Mouse (Mus musculus): ENCODE data around the gene Tmem259. TPM values are rescaled to one million over a fixed set of nuclear protein-coding genes. Genes with fewer than 3 reads are reported as not detected.

The Tmem259 gene
- total RNA-seq, 2 experiments from 2014 or later: 125 to 131 TPM

DNA sequence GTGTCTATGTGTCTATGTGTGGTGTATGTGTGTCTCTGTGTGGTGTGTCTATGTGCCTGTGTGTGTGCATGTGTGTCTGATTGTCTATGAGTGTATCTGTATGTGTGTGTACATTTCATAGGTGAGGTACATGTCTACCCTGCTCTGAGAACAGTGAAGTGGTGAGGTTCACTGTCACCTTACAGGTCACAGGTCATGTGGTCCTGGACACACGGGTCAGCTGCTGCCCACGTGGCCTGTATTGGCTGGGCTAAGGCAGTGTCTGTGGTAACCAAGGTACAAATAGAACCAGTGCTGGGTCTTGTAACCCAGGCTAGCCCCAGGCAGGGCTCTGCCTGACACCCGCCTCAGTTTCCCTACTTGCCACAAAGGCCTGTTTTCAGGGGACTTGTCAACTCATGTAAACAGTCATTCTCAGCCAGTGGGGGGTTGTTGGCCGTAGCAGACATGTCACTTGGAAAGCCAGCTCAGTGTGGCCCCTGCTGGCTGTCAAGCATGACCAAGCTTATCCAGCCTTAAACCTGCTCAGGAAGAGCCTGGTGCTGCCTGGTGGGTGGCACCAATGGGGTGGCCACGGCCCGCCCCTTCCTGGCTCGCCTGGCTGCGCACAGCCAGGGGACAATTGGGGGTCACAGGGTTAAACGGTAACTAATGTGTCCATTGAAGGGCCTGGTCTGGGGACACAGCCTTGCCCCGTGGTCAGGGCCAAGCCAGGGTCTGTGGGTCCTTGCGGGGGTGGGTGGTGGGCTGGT, 46.2 kb downstream of the Tmem259 start:
- no peak for DNase-seq (ENCODE audit: extremely low spot score in 1 of 2, low spot score in 1 of 2)

DNA sequence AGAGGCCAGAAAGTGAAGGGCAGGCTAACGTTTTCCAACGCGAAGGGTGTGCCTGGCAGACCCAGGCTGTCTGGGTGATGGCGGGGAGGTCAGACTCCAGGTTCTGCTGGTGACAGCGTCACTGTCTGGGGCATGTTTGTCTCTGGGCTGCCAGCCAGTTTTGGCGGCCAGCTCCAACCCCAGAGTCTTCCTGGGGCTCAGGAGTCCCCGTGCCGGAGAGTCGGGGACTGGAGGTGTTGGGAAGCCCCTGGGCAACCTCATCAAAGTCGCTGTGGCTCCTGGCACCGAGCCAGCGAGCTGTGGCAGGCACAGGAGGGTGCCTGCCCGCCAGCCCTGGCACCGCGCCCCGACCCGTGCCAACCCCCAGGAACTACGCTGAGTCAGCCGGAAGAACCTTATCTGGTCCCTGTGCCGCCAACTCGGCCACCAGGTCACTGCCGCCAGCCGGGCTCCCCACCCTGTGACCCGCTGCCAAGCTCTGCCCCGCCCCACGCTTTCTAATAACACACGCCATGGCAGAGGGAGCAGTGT, 47.2 kb downstream of the Tmem259 start:
- DNase-seq (ENCODE audit: extremely low spot score in 1 of 2, low spot score in 1 of 2): no peak

DNA sequence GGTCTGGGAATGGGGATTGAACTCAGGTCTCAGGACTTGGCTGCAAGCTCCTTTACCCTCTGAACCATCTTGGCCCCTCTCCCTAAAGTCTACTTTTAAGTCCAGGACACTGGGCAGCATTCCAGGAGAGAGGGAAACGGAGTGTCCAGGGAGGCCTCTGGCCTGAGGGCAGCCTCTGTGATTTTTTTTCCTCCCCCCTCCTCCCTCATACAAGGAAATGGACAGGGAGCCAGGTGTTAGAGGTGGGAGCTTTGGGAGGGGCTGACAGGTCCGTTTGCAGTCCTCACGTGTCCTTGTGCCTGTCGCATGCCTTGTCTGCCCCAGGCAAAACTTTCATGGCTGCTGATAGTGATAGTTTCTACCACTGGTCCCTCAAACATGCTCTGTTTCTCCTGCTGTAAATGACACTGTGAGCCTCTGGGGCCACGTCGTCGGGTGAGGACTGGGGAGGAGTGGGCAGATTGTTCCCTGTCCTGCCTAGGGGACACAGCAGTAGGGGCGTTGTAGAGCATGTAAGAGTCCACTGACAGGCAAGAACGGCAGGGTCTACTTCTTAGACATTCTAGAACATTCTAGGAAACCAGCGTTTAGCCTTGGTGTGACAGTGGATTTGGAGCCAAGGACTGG, 47.7 kb downstream of the Tmem259 start:
- DNase-seq (ENCODE audit: extremely low spot score in 1 of 2, low spot score in 1 of 2): no peak

DNA sequence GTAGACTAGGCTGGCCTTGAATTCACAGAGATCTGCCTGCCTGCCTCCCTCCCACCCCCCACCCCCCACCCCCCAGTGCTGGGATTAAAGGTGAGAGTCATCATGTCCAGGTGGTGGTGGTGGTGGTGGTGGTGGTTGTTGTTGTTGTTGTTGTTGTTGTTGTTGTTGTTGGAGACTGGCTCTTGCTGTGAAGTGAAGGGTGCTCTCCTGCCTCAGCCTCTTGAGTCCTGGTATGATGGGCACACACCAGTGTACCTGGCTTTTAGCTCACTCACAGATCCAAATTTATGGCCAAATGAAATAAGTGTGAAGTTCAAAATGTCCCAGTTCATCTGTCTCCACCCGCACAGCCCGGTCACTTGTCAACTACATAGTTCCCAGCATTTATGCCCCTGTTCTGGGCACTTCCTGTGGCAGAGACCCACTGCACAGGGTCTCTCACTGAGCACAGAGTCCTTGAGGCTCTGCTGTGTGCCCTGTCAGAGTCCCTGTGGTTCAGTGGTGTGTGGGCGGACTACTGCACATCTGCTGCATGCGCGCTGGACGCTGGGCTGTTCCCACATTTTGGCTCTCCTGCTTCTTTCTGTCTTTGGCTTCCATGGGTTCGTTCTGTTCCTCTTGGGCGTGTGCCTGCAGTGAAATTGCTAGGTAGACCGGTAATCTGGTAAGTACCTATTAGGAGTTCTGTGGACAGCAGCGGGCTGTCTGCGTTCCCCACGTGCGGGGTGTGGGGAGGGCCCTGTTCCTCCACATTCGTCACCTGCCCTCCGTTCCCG, 49.1 kb downstream of the Tmem259 start:
- no peak for DNase-seq (ENCODE audit: extremely low spot score in 1 of 2, low spot score in 1 of 2)

DNA sequence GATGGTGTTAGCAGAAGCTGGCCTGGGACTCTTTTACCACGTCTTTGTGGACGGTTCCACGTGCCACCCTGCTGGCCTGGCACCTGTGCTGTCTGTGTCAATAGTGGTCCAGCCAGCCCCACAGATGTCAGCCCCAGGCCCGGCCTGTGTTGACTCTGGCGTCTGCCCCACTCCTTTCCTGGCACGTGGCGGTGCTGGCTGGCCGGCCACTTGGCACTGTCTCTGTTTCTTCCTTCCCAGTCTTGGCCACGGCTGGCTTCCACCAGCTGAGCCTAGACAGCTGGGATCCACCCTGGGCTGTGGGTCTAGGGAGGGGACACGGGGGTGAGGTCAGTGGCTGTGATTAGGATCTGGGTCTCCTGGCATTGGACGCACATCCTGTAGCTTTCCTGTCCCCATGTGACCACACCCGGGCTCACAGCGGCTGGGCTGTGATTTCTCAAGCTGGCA, 49.8 kb downstream of the Tmem259 start:
- DNase-seq (ENCODE audit: extremely low spot score in 1 of 2, low spot score in 1 of 2): peak in 1 of 2 experiments; percentile 51

DNA sequence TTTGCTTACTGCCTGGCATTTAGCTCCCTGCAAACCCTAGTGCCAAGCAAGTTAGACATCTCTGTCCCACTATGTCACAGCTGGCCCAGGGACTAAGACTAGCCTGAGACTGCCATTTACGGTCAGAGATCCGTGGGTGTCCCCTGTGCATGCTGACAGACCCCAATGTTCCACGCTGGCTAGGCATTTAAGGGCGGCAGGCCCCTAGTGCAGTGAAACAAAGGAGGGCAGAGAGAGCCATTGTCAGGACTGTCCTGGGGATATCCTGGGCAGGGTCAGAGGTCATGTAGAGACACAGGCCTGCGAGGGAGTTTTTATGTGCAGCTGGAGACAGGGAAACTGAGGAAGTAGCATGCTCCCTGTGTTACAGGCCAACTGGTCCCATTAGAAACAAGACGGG, 50.3 kb downstream of the Tmem259 start:
- no peak for DNase-seq (ENCODE audit: extremely low spot score in 1 of 2, low spot score in 1 of 2)

DNA sequence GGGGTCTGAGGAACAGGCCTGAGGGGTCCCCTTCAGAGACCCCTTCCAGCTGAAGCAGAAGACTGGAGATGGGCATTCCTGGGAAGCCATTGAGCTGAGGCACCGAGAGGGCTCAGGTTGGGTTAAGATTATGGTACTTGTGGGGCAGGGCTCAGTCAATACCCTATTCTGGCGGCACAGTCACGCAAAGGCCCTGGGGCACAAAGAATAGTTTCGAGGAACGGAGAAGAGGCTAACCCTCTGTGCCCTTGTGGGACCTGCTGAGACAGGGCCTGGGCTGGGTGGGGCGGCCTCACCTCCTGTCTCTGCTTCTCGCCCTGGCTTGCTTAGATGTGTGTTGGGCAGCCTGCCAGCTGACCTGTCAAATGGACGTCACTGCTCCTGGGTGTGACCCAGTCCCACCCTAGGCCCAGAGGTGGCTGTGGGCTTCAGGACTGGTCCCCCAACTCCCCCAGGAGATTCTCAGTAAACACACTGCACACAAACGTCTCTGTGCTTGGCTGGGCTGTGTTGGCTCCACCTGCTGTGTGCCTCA, 50.9 kb downstream of the Tmem259 start:
- no peak for DNase-seq (ENCODE audit: extremely low spot score in 1 of 2, low spot score in 1 of 2)

DNA sequence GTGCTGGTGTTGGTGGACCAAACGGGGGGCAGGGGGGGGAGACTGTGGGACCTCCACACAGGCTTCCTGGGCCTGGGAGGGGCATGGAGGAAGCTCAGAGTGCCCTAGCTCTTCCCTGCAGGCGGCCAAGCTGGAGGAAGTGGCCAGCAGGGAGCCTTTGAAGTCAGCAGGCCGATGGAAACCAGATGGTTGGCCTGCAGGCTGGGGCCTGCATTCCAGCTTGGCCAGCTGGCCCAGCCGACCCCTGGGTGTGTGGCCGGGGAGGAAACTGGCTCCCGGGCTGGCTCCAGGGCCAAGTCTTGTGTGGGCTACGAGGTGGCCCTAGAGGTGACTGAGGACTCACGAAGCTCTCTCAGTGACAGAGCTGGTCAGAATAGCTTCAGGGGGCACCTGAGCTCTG, 51.4 kb downstream of the Tmem259 start:
- DNase-seq (ENCODE audit: extremely low spot score in 1 of 2, low spot score in 1 of 2): no peak

DNA sequence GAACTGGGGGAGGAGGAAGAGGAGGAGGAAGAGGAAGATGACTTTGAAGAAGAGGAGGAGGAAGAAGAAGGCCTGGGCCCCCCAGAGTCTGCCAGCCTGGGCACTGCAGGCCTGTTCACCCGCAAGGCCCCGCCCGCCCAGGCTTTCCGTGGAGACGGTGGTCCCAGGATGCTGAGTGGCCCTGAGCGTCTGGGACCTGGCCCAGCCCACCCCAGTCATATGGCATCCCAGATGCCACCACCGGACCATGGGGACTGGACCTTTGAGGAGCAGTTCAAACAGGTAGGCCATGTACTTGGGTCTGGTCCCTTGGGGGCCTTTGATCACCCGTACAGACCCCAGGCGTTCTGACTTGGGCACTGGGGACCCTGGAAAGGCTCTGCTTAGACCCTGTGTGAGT, 52.3 kb downstream of the Tmem259 start:
- DNase-seq (ENCODE audit: extremely low spot score in 1 of 2, low spot score in 1 of 2): no peak

DNA sequence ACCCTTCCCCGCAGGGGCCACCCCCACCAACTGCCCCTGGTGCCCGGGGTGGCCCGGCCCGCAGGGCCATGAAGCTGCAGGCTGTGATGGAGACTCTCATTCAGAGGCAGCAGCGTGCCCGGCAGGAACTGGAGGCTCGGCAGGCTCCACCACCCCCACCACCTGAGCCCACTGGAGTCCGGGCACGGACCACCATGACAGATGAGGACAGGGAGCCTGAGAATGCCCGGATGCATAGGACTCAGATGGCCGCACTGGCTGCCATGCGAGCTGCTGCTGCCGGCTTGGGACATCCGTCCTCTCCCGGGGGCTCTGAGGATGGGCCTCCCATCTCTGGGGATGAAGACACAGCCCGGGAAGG, 53.3 kb downstream of the Tmem259 start:
- DNase-seq (ENCODE audit: extremely low spot score in 1 of 2, low spot score in 1 of 2): no peak

DNA sequence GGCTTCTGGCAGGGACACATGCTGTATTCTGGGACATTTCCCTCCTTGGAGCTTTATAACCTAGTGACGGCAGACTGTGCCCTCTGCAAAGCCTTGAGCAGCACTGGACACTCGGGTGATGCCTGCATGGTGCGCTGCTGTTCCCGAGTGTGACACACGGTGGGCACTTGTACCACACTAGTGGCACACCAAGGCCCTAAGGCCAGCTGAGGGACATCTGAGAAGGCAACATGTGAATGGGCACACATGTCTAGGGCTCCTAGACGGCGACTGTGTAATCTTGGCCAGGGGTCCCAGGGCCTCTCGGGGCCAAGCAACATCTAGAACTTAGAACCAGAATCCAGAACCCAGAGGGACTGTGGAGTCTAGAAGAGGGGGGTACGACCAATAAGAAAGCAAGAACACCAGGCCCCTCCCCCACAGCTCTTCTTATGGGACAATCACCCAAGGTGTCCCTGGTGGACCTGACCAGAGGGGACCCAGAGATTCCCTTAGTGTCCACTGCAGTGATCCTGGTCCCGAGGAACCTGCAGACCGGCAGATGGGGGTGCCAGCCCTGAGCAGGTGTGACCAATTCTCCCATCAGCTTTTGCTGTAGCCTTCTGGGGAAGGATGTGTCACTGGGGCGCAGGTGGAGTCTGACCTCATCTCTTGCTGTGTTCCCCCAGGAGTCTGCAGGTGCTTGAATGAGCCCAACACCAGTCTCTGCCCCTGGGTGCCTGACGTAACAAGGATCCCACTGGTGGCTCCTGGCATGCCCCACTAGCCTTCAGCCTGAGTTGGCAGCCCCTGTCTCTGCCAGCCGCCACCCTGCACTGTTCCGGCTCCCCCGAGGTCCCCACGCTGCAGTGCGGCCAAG, 53.9 kb downstream of the Tmem259 start:
- DNase-seq (ENCODE audit: extremely low spot score in 1 of 2, low spot score in 1 of 2): no peak

DNA sequence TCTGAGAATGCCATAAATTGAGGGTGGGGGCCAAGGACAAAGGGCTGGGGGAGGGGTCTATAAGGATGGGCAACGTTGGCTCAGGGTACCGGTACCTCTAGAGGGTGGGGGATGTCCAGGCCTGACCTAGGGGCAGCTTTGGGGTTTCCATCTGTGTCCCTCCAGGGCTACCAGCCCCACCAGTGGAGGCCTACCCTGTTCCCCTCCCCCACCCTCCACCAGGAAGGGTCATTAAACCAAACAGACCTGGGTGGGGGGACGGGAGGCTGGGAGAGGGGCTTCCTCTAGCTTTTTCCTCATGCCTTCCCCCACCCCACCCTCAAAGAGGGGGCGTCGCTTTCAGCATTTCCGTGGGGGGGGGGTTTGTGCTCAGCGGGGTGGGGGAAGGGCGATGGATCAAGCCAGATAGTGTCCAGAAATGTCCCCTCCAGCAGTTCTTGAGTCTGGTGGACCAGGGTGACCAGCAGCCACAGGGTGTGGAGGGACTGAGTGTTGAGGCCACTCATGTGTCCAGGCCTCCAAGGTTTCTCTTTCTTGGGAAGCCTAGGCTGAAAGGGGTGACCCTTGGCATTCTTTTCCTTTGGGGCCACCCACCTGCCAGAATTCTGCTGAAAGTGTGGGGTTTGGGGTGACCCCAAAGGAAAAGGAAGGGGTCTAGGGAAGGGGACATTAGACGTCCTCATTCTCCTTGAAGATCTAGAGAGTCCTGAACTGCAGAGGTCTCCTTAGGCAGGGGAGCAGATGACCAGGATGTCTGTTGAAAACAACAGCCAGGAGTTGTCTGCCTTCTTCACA, 55.0 kb downstream of the Tmem259 start:
- no peak for DNase-seq (ENCODE audit: extremely low spot score in 1 of 2, low spot score in 1 of 2)

DNA sequence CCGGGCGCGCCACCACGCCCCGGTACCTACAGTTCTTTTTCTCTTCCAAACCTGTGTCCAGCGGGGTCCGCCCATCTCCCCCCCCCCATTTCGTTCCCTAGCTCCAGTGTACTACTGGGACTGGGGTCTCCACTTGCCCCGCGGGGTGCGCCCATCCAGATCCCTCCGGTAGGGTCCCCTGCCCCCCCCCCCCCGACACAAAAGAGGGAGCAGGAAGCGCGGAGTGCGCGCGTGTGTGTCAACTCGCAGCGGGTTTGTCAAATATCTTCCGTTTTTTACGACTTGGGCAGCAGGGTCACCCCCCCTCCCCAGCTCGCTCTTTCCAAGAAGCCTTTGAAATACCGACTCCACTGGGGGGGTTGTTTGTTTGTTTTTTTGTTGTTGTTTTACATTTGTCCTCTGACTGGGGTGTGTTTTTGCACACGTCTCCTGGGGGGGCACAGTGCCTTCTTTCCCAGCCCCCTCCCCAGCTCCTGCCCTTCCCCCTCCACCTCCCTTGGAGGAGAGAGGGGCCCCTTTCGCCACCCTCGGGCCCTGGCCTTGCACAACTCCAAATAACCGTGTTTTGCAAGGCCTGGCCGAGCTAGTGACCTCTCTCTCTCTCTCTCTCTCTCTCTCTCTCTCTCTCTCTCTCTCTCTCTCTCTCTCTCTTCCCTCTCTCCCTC, 56.0 kb downstream of the Tmem259 start:
- no peak for DNase-seq (ENCODE audit: extremely low spot score in 1 of 2, low spot score in 1 of 2)

DNA sequence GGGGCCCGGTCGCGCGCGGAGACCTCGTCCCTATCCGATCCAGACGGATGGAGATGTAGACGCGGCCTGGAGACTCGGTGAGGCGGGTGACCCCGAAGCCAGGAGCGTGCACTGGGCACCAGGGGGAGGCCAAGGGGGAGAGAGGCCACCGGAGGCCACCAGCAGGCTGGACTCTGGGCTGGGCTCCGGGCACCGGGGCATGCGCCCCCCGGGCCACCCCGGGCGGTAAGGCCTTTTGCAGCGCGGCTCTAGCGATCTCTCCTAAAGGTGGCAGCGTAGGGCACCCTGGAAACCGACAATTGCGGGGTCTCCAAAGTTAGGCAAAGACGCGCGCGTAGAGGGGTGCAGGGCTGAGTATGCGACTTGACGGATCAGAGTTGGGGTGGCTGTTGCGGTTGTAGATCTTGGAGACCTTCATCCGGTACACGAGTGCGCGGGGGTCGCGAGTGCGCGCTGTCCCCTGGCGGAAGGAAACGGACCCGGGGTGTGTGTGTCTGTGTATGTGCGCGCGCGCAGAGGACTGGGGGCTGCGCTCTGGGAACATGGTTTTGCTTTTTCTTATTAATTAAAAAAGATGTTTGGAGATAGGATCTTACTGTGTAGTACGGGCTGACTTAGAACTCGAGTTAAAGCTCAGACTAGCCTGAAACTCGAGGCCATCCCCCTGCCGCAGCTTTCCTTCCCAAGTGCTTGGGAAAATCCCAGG, 56.7 kb downstream of the Tmem259 start:
- peak; percentile 52 for DNase-seq (ENCODE audit: extremely low spot score in 1 of 2, low spot score in 1 of 2)

DNA sequence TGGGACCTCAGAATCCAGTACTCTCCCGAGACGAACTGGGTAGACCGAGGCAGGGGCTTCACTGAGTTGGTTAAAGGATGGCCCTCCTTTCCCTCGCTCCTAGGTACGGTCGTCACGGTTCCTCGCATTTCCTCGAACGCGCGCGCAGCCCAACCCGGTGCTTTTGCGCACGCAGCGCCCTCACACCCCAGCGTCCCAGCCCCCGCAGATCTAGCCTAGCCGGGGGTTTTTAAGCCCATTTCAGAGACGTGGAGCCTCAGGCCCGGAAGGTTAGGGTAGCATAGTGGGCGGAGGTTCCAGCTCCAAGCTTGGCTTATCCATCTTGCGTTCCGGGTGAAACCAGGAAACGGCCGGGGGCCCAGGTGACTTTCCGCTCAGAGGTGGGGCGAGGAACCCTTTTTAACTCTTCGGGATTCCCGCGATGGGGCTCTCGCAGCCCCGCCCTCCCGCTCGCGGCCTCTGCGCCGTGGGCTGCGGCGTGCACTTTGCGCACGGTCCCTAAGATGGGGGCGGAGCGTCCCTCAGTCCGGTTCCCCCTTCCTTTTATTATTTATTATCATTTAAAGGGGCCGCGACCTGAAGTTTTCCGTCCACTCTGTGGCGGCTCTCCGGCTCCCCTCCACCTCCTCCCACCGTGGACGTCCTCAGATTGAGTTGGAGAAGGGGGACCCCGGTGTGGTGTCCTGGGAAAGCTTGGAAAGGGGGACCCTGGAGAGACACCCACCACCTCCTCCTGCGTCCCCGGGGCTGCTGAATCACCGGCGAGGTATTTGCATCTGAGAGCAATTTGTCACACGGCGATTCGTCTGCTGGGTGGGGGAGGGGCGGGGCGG, 57.4 kb downstream of the Tmem259 start, which contains the start of gene Arid3a:
Gene Arid3a, plus strand, starts transcription at position 553 of the 833 bp plus-strand sequence.
- peak; percentile 78 to 86 for DNase-seq (ENCODE audit: extremely low spot score in 1 of 2, low spot score in 1 of 2)

DNA sequence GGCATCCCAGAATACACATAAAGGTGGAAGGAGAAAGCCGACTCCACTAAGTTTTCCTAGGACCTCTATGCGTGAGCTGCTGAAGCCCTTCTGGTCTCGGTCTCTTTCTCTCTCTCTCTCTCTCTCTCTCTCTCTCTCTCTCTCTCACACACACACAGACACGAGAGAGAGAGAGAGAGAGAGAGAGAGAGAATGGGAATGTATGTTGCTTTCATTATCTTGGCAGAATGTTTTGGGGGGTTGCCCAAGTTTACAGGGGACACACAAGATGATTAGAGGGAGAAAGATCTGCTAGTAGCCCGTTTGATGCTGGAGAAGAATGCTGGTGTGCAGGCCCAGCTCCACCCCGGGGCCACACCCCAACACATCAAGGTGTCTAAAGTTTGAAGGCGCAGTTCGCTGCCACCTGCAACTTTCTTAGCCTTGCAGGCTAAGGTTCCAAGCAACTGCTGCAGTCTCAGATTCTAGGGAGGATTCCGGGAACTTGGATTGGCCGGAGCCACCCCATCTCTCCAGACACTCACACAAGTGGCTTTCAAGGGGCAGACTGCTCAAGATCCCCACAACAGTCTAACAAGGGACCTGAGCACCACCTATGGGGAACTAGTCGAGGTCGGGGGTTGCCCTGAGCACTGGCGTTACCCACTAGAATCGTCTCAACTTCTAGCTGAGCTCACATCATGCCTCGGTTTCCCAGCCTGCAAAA, 58.2 kb downstream of the Tmem259 start:
- no peak for DNase-seq (ENCODE audit: extremely low spot score in 1 of 2, low spot score in 1 of 2)
